Mouse (Mus musculus) heart, adult 2 months (tissue): Measurements from ENCODE around the gene Olfr970.

ENCODE experiments used
- CTCF ChIP-seq: fragments of 200-600 bp; IDR thresholded peaks from 2 replicates; pipeline ENCODE4 v1.8.1; 2022; ENCODE audit warnings: antibody characterized with exemption, mild to moderate bottlenecking, moderate library complexity
- POLR2A ChIP-seq: fragments of 200-500 bp; IDR thresholded peaks from 2 replicates; pipeline ENCODE4 v1.6.1; 2011; ENCODE audit warnings: mild to moderate bottlenecking, low read depth, low read length, control low read depth; ENCODE audit not compliant: insufficient read depth

GRCm38 (mm10) chr9:39790558-39790957 is 18.1 kb upstream of the Olfr970 start, which contains the start of gene Olfr969:
- TF ChIP-seq CTCF, result no peak
- TF ChIP-seq POLR2A, result no peak
